Mouse (Mus musculus): Measurements from ENCODE around the gene Mgat4b. TPM values are rescaled to one million over a fixed set of nuclear protein-coding genes. Genes with fewer than 3 reads are reported as not detected.

The Mgat4b gene
- polyA plus RNA-seq, 1 experiment from 2014 or later: 15.2 TPM

DNA sequence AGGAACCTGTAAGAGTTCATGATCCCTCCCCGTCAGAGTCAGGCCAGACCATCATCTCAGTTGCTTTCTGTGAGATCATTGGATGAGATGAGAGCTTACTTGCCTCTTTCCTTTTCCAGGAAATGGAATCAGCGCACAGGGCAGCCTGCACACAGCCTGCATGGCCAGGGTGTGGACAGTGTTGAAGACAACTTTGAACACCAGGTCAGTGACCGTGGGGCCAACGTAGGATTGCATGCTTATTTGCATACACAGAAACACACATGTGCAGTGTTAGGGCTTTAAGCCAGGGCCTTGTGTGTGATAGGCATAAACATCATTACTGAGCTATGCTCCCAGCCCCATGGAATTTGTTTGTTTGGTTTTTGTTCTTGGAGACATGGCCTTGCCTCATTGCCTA lies 13.2 kb upstream of the Mgat4b start:
- DNase-seq (ENCODE audit: low spot score): no peak
- peaks cover 70% of the 10 kb centered on the region for H3K36me3 ChIP-seq (ENCODE audit: control insufficient read depth, insufficient read depth, low read length)

DNA sequence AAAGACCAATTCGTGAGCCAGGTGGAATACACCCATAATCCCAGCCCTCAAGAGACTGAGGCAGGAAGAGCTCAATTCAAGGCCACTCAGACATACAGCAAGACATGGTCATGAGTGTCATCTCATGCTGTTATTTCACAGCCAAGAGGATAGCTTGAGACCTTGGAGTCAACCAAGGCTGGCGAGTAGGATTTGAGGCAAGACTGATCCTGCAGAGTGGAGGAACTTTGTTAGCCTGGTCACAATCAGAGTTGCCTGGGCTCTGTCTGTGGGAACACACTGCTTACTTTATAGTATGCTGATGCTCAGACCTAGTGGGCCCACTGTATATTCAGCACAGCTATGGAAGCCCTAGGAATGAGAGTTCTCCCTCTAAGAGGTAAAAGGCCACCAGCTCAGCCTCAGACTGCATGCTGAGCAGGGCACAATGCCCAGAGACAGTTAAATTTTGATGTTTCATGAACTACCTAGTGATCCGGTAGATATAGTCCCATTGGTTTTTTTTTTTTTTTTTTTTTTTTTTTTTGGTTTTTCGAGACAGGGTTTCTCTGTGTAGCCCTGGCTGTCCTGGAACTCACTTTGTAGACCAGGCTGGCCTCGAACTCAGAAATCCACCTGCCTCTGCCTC lies 12.4 kb upstream of the Mgat4b start:
- H3K4me2 ChIP-seq (ENCODE audit: low read length): no peak overlapping the region

More for the DNA sequence above, 13.2 kb upstream of the Mgat4b start:
- Histone ChIP-seq H3K9ac (ENCODE audit: low read length) (no peak overlapping the region), H3K9me3 (replicated peaks; ENCODE audit: control insufficient read depth, low read length) (no peaks in the 10 kb centered on the region), H3K27ac (ENCODE audit: low read depth, low read length) (no peak overlapping the region), H3K4me3 (ENCODE audit: low read depth, low read length) (no peak overlapping the region), H3K27me3 (replicated peaks; ENCODE audit: control insufficient read depth, insufficient read depth, low read length) (no peaks in the 10 kb centered on the region), H3K4me1 (ENCODE audit: control insufficient read depth, insufficient read depth, low read length) (no peaks in the 10 kb centered on the region), H3K4me2 (ENCODE audit: low read length) (no peak overlapping the region)
- WGBS: 88% methylated on average over 4 of the region's 4 CpGs
- ATAC-seq: no peak

DNA sequence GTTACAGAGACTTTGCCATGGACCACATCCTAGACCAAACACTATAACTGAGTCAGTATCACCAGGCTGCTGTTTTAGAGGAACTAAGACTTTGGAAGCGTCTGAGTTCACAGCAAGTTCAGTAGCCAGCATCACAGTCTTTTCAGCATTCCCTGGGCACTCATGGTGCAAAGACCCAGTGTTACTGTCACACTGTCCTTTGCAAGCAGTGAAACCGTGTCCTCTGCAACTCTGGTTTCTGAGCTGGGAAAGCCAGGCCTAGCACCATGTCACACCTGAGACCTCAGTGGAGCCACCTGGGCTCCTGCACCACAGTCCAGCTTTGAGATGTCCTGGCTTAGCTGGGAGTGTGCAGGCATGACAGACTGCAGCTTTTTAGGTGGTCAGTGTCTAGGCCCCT lies 11.8 kb upstream of the Mgat4b start:
- ATAC-seq (no peak), DNase-seq (ENCODE audit: low spot score) (no peak)
- no peak overlapping the region for H3K27ac ChIP-seq (ENCODE audit: low read depth, low read length)
- no peak overlapping the region for H3K9ac ChIP-seq (ENCODE audit: low read length)
- WGBS: 90% methylated on average over 2 of the region's 2 CpGs
- H3K4me2 ChIP-seq (ENCODE audit: low read length): no peak overlapping the region
- peaks cover 84% of the 10 kb centered on the region for H3K36me3 ChIP-seq (ENCODE audit: control insufficient read depth, insufficient read depth, low read length)
- H3K9me3 ChIP-seq (replicated peaks; ENCODE audit: control insufficient read depth, low read length): no peaks in the 10 kb centered on the region
- H3K27me3 ChIP-seq (replicated peaks; ENCODE audit: control insufficient read depth, insufficient read depth, low read length): no peaks in the 10 kb centered on the region
- H3K4me3 ChIP-seq (ENCODE audit: low read depth, low read length): no peak overlapping the region
- H3K4me1 ChIP-seq (ENCODE audit: control insufficient read depth, insufficient read depth, low read length): no peaks in the 10 kb centered on the region

More for the DNA sequence above, 12.4 kb upstream of the Mgat4b start:
- H3K36me3 ChIP-seq (ENCODE audit: control insufficient read depth, insufficient read depth, low read length): peaks cover 78% of the 10 kb centered on the region
- no peak overlapping the region for H3K4me3 ChIP-seq (ENCODE audit: low read depth, low read length)
- H3K27ac ChIP-seq (ENCODE audit: low read depth, low read length): no peak overlapping the region
- H3K4me1 ChIP-seq (ENCODE audit: control insufficient read depth, insufficient read depth, low read length): no peaks in the 10 kb centered on the region
- no peak overlapping the region for H3K9ac ChIP-seq (ENCODE audit: low read length)
- H3K9me3 ChIP-seq (replicated peaks; ENCODE audit: control insufficient read depth, low read length): no peaks in the 10 kb centered on the region
- WGBS: 89% methylated on average over 3 of the region's 5 CpGs
- H3K27me3 ChIP-seq (replicated peaks; ENCODE audit: control insufficient read depth, insufficient read depth, low read length): no peaks in the 10 kb centered on the region
- DNase-seq (ENCODE audit: low spot score) (no peak), ATAC-seq (no peak)

DNA sequence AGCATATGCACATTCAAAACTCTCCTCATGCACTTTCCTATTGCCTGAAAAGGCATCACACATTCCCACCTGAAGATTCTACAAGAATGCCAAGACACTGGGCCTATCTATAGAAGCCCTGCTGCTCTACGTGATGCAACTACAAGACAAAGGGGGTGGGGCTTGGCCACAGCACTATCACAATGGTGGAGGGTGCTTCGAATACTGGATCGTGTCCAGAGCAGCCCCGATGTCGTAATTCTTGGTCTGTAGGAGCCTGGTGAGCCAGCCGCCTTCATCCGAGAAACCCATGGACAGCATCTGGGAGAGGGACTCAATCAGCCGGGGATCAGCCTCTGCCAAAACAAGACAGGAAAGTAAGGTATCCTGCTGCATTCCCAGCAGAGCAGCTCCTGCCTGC lies 10.1 kb upstream of the Mgat4b start:
- no peak overlapping the region for H3K4me3 ChIP-seq (ENCODE audit: low read depth, low read length)
- H3K9me3 ChIP-seq (replicated peaks; ENCODE audit: control insufficient read depth, low read length): no peaks in the 10 kb centered on the region
- no peak overlapping the region for H3K4me2 ChIP-seq (ENCODE audit: low read length)
- no peak overlapping the region for H3K27ac ChIP-seq (ENCODE audit: low read depth, low read length)
- H3K27me3 ChIP-seq (replicated peaks; ENCODE audit: control insufficient read depth, insufficient read depth, low read length): no peaks in the 10 kb centered on the region
- ATAC-seq (no peak), DNase-seq (ENCODE audit: low spot score) (no peak)
- WGBS: 82% methylated on average over 8 of the region's 8 CpGs
- peaks cover 96% of the 10 kb centered on the region for H3K36me3 ChIP-seq (ENCODE audit: control insufficient read depth, insufficient read depth, low read length)
- no peaks in the 10 kb centered on the region for H3K4me1 ChIP-seq (ENCODE audit: control insufficient read depth, insufficient read depth, low read length)
- H3K9ac ChIP-seq (ENCODE audit: low read length): no peak overlapping the region

DNA sequence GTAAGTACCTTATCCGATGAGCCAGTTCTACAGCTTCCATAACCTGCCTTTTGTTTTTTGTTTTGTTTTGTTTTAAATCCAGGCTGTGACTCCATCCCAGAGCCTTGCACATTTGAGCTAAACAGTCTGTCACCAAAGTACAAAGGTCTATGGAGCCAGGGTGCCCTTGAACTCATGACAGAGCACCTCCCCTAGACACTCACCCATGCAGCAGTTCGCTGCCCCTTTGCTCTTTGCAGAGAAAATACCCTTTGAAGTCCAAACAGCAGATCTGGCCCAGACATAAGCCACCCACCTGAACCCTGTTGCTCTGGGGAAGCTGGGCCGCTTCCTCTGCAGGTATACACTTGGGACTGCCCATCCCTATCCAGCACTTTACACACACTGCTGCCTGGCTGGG lies 9.1 kb upstream of the Mgat4b start:
- DNase-seq (ENCODE audit: low spot score) (no peak), ATAC-seq (no peak)
- H3K9ac ChIP-seq (ENCODE audit: low read length): no peak overlapping the region
- H3K4me3 ChIP-seq (ENCODE audit: low read depth, low read length): no peak overlapping the region
- H3K36me3 ChIP-seq (ENCODE audit: control insufficient read depth, insufficient read depth, low read length): peaks cover 98% of the 10 kb centered on the region
- H3K4me1 ChIP-seq (ENCODE audit: control insufficient read depth, insufficient read depth, low read length): no peaks in the 10 kb centered on the region
- H3K4me2 ChIP-seq (ENCODE audit: low read length): no peak overlapping the region
- no peak overlapping the region for H3K27ac ChIP-seq (ENCODE audit: low read depth, low read length)
- 90% methylated on average over 3 of the region's 3 CpGs for WGBS
- no peaks in the 10 kb centered on the region for H3K27me3 ChIP-seq (replicated peaks; ENCODE audit: control insufficient read depth, insufficient read depth, low read length)
- no peaks in the 10 kb centered on the region for H3K9me3 ChIP-seq (replicated peaks; ENCODE audit: control insufficient read depth, low read length)

DNA sequence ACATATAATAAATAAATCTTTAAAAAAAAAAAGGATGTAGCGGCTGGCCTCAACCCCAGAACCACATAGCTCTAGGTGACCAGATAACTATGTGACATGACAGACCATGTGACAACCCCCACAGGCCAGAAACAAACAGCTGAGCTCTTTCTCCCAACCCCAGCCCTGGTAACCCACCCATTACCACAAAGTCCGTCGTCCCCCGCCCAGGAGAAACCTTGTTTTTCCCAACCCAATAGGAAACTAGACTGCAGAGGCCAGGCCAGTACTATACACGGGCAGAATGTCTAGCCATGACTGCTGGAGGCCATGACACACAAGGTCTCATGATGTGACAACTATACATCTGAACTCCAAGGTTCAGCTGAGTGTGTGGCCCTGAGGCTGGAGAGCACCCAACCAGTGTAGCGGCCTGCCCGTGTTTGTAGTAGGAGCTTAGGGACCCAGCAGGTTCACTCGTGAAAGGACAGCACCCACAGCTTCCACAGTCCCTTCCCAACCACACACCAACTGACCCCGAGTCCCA lies 7.3 kb upstream of the Mgat4b start:
- no peak overlapping the region for H3K9ac ChIP-seq (ENCODE audit: low read length)
- no peaks in the 10 kb centered on the region for H3K9me3 ChIP-seq (replicated peaks; ENCODE audit: control insufficient read depth, low read length)
- no peak overlapping the region for H3K4me2 ChIP-seq (ENCODE audit: low read length)
- ATAC-seq: no peak
- peaks cover 94% of the 10 kb centered on the region for H3K36me3 ChIP-seq (ENCODE audit: control insufficient read depth, insufficient read depth, low read length)
- H3K27me3 ChIP-seq (replicated peaks; ENCODE audit: control insufficient read depth, insufficient read depth, low read length): no peaks in the 10 kb centered on the region
- H3K27ac ChIP-seq (ENCODE audit: low read depth, low read length): no peak overlapping the region
- no peak for DNase-seq (ENCODE audit: low spot score)
- H3K4me1 ChIP-seq (ENCODE audit: control insufficient read depth, insufficient read depth, low read length): no peaks in the 10 kb centered on the region
- H3K4me3 ChIP-seq (ENCODE audit: low read depth, low read length): no peak overlapping the region
- WGBS: 93% methylated on average over 9 of the region's 9 CpGs

DNA sequence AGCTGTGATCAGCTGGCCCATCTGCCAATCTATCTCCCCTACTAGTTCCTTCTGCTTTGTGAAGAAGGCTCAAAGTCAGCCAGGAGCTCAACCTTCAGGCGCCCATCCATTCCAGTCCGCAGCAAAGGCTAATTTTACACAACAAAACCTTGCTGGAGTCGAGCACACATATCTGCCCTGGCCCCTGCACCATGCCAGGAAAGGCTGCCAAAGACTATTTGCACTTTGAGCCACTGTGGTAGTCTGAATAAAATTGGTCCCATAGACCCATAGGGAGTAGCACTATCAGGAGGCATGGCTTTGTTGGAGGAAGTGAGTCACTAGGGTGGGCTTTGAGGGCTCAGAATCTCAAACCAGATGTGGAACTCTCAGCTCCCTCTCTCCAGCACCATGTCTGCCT lies 5.3 kb upstream of the Mgat4b start:
- WGBS: 85% methylated on average over 3 of the region's 3 CpGs
- H3K27me3 ChIP-seq (replicated peaks; ENCODE audit: control insufficient read depth, insufficient read depth, low read length): no peaks in the 10 kb centered on the region
- peaks cover 8% of the 10 kb centered on the region for H3K4me1 ChIP-seq (ENCODE audit: control insufficient read depth, insufficient read depth, low read length)
- no peak for DNase-seq (ENCODE audit: low spot score)
- no peak overlapping the region for H3K9ac ChIP-seq (ENCODE audit: low read length)
- no peaks in the 10 kb centered on the region for H3K9me3 ChIP-seq (replicated peaks; ENCODE audit: control insufficient read depth, low read length)
- H3K36me3 ChIP-seq (ENCODE audit: control insufficient read depth, insufficient read depth, low read length): peaks cover 75% of the 10 kb centered on the region
- H3K27ac ChIP-seq (ENCODE audit: low read depth, low read length): no peak overlapping the region
- no peak overlapping the region for H3K4me2 ChIP-seq (ENCODE audit: low read length)
- no peak overlapping the region for H3K4me3 ChIP-seq (ENCODE audit: low read depth, low read length)
- no peak for ATAC-seq

DNA sequence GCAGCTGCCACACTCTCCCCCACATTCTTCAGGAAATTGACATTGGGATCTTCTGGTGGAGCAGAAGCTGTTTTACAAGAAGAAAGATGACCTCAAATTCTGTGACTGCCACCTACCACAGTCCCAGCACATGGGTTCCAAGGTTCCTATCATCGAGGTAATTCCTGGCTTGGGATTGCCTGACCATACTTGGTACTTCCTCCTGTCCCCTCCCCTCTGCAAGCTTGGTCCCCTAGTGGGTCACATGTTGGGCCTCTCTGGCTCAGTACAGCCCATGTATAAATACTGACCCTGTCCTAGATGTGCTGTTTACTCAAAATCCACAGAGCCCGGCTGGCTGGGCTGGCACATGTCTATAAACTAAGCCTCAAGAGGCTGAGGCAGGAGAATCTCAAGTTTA lies 4.7 kb upstream of the Mgat4b start:
- Histone ChIP-seq H3K9me3 (replicated peaks; ENCODE audit: control insufficient read depth, low read length) (no peaks in the 10 kb centered on the region), H3K4me2 (ENCODE audit: low read length) (no peak overlapping the region), H3K9ac (ENCODE audit: low read length) (no peak overlapping the region), H3K27me3 (replicated peaks; ENCODE audit: control insufficient read depth, insufficient read depth, low read length) (no peaks in the 10 kb centered on the region), H3K4me1 (ENCODE audit: control insufficient read depth, insufficient read depth, low read length) (peaks cover 8% of the 10 kb centered on the region), H3K36me3 (ENCODE audit: control insufficient read depth, insufficient read depth, low read length) (peaks cover 69% of the 10 kb centered on the region), H3K4me3 (ENCODE audit: low read depth, low read length) (no peak overlapping the region), H3K27ac (ENCODE audit: low read depth, low read length) (no peak overlapping the region)
- DNase-seq (ENCODE audit: low spot score) (no peak), ATAC-seq (no peak)
- WGBS: 91% methylated on average over 2 of the region's 2 CpGs

DNA sequence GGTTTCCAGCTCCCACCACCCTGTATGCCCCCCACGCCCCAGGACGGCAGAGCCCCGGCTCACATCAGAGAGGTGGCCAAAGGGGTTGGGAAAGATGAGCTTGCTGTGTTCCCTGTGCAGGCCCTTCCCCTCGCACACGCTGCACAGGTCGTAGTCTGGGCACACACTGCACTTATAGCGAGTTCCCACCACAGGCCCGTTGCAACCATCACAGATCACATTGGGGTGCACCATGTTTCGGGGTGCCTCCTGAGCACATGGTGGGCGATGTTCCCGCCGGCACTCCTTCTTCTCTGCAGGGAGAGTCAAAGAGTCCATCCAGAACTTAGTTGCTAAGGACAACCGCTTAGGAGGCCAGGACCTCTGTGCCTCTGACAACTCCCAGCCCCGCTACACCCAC lies 3.3 kb upstream of the Mgat4b start:
- peaks cover 56% of the 10 kb centered on the region for H3K36me3 ChIP-seq (ENCODE audit: control insufficient read depth, insufficient read depth, low read length)
- no peak overlapping the region for H3K27ac ChIP-seq (ENCODE audit: low read depth, low read length)
- no peaks in the 10 kb centered on the region for H3K27me3 ChIP-seq (replicated peaks; ENCODE audit: control insufficient read depth, insufficient read depth, low read length)
- H3K4me2 ChIP-seq (ENCODE audit: low read length): no peak overlapping the region
- DNase-seq (ENCODE audit: low spot score): no peak
- no peaks in the 10 kb centered on the region for H3K9me3 ChIP-seq (replicated peaks; ENCODE audit: control insufficient read depth, low read length)
- H3K4me3 ChIP-seq (ENCODE audit: low read depth, low read length): no peak overlapping the region
- WGBS: 94% methylated on average over 14 of the region's 14 CpGs
- H3K9ac ChIP-seq (ENCODE audit: low read length): no peak overlapping the region
- ATAC-seq: no peak
- peaks cover 8% of the 10 kb centered on the region for H3K4me1 ChIP-seq (ENCODE audit: control insufficient read depth, insufficient read depth, low read length)
